Mouse (Mus musculus): ENCODE results near the gene Olfr743.
"Not testable (repeated sequence)": the region's sequence is repeated elsewhere in the genome, so short reads cannot be mapped to it uniquely, and the experiment has no call there.

The Olfr743 gene

DNA sequence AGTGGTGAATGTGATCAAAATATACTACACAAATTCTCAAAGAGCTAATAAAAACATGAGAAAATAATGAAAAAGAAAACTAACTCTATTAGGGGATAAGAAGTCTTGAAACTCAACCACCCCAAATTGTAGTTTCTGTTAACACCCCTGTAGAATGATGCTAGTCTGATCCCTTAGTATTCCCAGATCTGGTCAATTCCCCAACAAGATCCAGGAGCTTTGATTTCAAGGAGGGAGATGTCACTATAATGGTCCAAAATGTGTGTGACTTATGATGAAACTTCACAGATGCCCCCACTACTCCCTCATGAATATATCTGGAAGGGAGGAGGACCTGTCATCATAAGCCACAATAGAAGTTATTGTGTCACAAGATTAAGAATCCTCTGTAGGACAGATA is at the start of gene Olfr743:
TSS of gene Olfr743 (plus strand) at position 301 of the 400 bp plus-strand sequence.
- no peak for DNase-seq (ENCODE audit: low spot score in 2 of 2)

DNA sequence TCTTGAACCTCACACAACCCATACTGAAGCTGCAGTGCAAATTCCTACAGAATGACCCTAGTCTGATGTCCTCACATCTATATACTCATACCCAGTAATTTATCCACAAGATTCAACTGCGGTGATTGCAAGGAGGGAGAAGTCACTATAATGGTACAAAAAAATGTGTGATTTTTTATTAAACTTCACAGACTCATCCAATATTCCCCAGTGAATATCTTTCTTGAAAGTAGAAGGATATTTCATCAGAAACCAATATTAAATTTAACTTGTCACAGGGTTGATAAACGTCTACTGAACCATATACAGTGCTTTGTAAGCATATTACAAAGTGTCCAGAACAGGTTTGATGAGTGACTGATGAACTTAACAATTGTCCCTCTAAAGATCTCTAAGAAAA is 49.2 kb upstream of the Olfr743 start, which contains the start of gene Olfr741:
TSS of gene Olfr741 (plus strand) at position 301 of the 400 bp plus-strand sequence.
- no peak for DNase-seq (ENCODE audit: low spot score in 2 of 2)

- DNase-seq (ENCODE audit: low spot score in 2 of 2): no peak
These were observed 43.2 kb upstream of the Olfr743 start for GRCm38 (mm10) chr14:50478406-50478805.

DNA sequence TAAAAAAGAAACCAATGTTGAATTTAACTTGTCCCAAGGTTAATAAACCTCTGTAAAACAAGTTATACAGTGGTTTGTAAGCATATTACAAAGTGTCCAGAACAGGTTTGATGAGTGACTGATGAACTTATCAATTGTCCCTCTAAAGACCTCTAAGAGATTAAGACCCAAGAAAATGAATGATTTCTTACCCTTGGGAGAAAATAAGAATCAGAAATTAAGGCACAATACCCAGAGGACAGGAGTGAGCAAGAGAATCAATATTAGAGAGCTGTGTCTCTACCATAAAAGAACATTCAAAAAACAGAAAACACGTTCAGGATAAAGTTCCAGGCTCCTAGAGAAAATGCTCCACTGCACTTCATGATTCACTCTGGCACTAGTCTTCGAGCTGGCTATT is 18.3 kb upstream of the Olfr743 start, which contains the start of gene Olfr742:
TSS of gene Olfr742 (plus strand) at position 301 of the 400 bp plus-strand sequence.
- DNase-seq (ENCODE audit: low spot score in 2 of 2): no peak

DNA sequence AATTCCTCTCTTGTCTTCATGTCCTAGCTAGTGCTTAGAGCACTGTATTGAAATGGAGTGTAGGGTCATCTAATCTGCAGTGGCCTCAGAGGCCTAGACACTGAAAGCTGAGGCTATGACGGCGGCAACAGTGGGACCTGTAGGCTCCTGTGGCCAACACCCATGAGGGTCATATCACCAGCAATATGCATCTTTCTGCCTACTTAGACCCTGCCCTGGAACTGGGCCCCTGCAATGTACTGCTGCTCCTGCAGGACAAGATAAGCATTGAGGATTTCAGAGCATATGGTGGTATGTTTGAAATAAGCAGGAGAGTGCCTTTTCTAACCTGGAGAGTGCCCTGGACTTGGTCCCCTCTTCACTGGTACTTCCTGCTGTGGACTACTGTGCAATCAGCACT is 31.1 kb downstream of the Olfr743 start:
- DNase-seq (ENCODE audit: low spot score in 2 of 2): no peak

DNA sequence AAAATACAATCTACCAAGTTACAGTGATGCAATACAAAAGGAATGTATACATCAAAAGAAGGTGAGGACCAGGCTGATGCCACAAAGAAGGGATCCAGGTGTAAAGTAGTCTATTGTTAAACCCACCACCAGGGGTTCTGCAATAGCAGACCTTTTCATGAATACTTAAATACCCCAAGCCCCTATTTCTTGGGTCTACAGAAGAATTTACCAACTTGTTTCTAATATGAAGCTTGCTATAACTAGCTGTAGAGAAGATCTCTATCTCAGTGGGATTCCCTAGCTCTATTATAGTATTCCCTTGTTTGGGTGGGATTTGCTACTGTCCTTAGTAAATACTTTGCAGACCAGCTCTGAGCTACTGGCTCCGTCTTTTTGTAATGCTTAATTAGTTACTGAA is 51.4 kb downstream of the Olfr743 start:
- not testable (repeated sequence) for DNase-seq (ENCODE audit: low spot score in 2 of 2)
